Mouse (Mus musculus): ENCODE data around the gene Gm37240.
A peak's percentile ranks its signal among the peaks of the same experiment; 100 is the strongest.

Gm37240 gene

GRCm38 (mm10) chr3:85113565-85113964 is 773.8 kb downstream of the Gm37240 start:
- DNase-seq: no peak

GRCm38 (mm10) chr3:85110762-85111161 is 776.6 kb downstream of the Gm37240 start:
- DNase-seq: no peak

DNA sequence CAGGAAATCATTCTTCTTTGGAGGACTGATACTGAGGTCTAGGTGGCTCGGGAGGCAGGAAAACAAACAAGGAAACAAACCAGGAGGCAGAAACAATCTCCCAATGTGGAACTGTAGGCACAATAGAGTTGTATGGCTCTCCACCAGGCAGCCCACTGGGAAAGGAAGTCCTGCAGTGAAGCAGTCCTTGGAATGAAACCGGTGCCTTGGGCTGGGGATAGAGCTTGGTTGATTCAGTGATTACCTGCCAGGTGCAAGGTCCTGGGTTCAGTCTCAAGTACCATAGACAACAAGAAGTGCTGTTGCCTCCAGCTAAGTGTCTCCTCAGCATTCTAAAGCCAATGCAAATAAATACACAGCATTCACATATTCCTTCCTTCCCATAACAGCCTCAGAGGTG is 778.1 kb downstream of the Gm37240 start:
- DNase-seq: no peak

DNA sequence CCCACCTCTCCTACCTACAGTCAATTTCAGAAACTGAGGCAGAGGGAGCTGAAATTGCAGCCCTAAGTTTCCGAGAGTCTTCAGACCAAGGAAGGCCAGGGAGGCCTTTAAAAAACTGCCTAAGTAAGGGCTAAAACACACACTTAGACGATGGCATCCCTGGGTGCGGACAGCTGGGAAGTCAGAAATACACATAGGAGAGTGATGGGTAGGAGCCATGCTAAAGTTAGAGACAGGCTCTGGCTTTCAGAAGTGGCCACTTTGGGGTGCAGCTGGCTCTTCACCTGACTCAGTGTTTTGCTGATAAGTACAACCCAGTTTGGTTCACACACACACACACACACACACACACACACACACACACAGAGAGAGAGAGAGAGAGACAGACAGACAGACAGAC is 778.9 kb downstream of the Gm37240 start:
- DNase-seq: no peak

- no peak for DNase-seq
Observed at GRCm38 (mm10) chr3:85106956-85107355, 780.4 kb downstream of the Gm37240 start.

- DNase-seq: no peak
Observed at GRCm38 (mm10) chr3:85104301-85104700, 783.0 kb downstream of the Gm37240 start.

DNA sequence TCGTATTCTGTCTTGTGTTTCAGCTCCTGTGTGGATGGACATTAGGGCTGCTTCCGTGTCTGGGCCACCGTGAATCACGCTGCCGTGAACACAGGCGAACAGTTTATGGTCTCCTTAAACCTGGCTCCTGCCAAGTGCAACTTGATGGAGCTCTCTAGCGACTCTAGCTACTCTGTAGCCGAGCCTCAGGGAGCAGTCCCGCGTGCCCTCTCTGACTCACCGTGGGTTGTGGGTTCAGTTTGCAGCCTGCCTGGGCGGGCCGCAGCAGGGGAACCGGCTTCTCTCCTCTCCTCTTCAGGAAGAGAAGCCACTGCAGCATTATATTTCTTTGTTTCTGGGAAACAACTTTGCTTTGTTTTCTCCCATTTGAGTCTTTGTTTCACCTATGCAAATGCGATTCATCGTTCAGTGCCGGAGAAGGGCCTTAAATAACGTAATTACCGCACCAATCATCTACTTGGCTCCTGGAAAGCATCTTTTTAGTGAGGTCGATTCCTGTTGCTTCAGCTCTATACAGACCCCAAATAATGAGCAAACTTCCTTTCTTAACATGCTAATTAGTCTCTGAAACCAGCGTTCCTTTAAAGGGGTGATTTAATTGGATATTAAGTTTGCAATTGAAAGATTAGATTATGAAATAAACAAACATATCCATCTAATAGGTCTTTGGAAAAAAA is 806.3 kb downstream of the Gm37240 start:
- no peak for DNase-seq

DNA sequence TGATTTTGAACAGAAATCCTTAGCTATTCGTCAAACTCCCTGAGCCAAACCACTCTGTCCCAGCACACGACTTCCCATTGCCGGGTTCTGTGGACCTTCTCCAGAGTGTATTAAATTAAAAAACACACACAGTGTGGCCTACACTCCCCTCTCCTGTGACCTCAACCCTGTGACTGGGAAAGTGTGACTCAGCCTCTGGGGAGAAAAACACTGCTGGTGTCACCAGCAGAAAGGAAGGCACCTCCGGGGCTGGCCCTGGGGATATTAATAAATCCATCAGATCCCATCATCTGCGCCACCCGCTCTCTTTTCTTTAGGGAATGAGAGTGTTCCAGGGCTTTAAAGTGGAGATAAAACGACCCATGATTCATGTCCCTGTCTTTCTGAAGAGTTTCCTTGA is 823.2 kb downstream of the Gm37240 start:
- no peak for DNase-seq

- DNase-seq: no peak
Observed at GRCm38 (mm10) chr3:85060153-85060552, 827.2 kb downstream of the Gm37240 start.

- DNase-seq: no peak
Observed at GRCm38 (mm10) chr3:85057245-85057644, 830.1 kb downstream of the Gm37240 start.

GRCm38 (mm10) chr3:85053526-85053925 is 833.8 kb downstream of the Gm37240 start:
- no peak for DNase-seq

- DNase-seq: no peak
Observed at GRCm38 (mm10) chr3:85052196-85052595, 835.1 kb downstream of the Gm37240 start.

DNA sequence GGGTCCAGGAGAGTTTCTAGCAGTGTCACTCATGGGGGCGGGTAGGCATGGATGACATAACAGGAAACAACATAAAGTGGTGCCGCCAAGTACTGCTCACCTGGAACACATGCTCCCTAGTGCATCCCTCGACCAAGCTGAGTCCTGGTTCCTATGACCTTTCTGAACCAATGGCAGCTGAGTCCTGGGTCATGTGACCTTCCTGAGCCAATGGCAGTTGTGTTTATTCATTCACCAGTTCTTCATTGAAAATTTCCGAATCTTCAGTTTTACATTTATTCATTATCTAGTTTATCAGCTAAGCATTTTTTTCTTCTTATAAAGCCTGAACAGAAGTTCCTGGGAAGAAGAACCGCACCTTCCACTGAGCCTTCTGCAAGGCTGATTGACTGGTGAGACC is 838.7 kb downstream of the Gm37240 start:
- DNase-seq: no peak

DNA sequence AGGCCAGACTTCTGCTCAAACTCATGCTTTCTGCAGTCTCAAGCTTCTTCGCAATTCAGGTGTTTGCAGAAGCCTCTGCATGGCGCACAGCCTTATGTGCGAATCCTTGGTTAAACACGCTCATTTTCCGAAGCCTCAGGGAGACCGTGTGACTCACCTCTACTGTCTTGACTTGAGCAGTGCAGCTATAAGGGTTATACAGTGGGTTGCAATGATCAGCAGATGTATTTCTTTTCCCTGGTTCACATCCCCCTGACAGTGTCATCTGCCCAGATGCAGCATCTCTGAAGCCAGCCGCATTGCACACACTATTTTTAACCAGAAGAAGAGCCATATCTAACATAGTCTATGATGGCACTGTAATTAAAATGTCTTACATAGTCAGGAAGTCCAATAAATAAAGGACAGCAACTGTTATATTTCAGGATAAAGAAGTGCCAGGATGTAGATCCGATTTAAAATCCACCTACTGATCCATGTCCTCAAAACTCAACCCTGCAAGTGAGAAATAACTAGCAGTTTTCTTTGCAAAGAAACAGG is 843.6 kb downstream of the Gm37240 start:
- DNase-seq: no peak

GRCm38 (mm10) chr3:85042126-85042525 is 845.2 kb downstream of the Gm37240 start:
- DNase-seq: peak; percentile 49

- DNase-seq: no peak
Observed at GRCm38 (mm10) chr3:85029141-85029540, 858.2 kb downstream of the Gm37240 start.

- DNase-seq: no peak
Observed at GRCm38 (mm10) chr3:85024817-85025705, 862.3 kb downstream of the Gm37240 start.

GRCm38 (mm10) chr3:85024237-85024636 is 863.1 kb downstream of the Gm37240 start:
- DNase-seq: no peak

DNA sequence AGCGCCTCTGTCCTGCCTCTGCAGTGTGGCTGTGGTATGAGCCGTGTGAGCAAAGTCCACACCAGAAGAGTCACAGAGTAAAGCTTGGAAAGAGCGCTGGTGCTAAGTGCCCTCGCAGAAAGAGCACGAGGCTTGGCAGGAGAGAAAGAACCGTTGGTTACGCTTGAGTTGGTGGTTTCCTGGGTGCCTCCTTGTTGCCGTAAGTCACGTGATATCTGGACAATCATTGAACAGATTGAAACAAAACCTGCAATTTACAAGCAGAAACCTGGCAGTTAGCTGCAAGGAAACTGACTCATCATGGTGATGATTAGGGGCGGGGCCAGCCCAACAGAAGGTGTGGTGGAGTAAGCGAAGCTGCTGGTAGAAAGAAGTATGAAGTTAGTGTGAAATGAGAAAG is 864.5 kb downstream of the Gm37240 start:
- no peak for DNase-seq

GRCm38 (mm10) chr3:85021816-85022215 is 865.5 kb downstream of the Gm37240 start:
- no peak for DNase-seq

GRCm38 (mm10) chr3:85020137-85020536 is 867.2 kb downstream of the Gm37240 start:
- no peak for DNase-seq

GRCm38 (mm10) chr3:85015667-85016066 is 871.7 kb downstream of the Gm37240 start:
- DNase-seq: no peak

DNA sequence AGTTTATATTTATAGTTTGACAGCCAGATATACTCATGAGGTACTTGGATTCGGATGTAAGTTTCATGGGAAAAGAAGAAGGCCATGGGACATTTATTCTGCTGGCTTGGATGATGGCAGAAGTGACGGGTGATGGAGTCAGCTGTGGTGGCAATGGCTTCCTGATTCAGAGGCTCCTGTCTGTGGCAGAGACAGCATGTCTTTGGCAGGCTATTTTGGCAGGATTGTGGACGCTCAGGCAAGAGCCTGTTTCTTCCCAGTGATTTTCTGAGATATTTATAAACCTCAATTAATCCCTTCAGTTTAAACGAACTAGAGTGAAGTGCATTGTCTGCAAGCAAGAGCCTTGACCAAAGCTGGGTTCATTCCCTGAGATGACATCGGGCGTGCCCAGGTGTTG is 874.4 kb downstream of the Gm37240 start:
- no peak for DNase-seq

DNA sequence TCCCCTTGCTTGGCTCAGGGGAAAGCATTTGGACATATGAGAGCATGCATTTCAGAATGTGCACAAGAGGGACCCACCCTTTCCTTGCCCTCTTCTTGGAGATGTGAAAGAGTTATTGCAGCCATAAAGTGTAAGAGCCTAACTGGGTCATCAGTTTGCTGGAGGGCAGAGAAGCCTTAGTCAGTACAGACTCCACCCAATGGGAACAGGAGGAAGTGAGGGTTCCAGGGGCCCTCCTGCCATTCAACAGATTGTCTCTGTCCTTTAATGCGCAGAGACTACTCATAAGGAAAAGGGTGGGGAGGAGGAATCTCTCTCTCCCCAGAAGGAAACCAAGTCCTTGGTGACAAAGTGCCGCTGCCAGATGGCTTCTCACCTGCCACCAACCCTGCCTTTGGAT is 882.1 kb downstream of the Gm37240 start:
- DNase-seq: no peak
